Mouse (Mus musculus): ENCODE measurements around the gene Nlrp9c. TPM values are rescaled to one million over a fixed set of nuclear protein-coding genes. Genes with fewer than 3 reads are reported as not detected.
"Not testable (repeated sequence)": the region's sequence is repeated elsewhere in the genome, so short reads cannot be mapped to it uniquely, and the experiment has no call there.

Nlrp9c gene
- not detected in 2 replicates for polyA plus RNA-seq (2016; fragmentation: Nextera tagmentation; extraction: Ambion mirVana)

GRCm38 (mm10) chr7:26403600-26403999, at the start of gene Nlrp9c:
Gene Nlrp9c (minus strand): TSS chr7:26403700.
- WGBS, result 65% methylated on average over 2 of the region's 2 CpGs
- not testable (repeated sequence) for H3K4me1 ChIP-seq

GRCm38 (mm10) chr7:26434813-26435212, 31.3 kb upstream of the Nlrp9c start, which contains the start of gene Nlrp4a:
Gene Nlrp4a (plus strand): TSS chr7:26435113.
- H3K4me1 ChIP-seq, result no peaks in the 10 kb centered on the region
- no peak within 1 kb of the TSS for H3K4me2 ChIP-seq
- H3K9me3 ChIP-seq, result no peaks in the 10 kb centered on the region
- no peaks in the 10 kb centered on the region for H3K36me3 ChIP-seq (replicated peaks)
- H3K9ac ChIP-seq, result no peak within 1 kb of the TSS
- no peak within 1 kb of the TSS for H3K4me3 ChIP-seq (replicated peaks)
- no peak within 1 kb of the TSS for H3K27ac ChIP-seq
- 89% methylated on average over 5 of the region's 5 CpGs for WGBS
- H3K27me3 ChIP-seq, result no peaks in the 10 kb centered on the region
- no peak for ATAC-seq (ENCODE audit: low FRiP score)

More at GRCm38 (mm10) chr7:26403600-26403999, at the start of gene Nlrp9c:
- not testable (repeated sequence) for H3K9ac ChIP-seq; H3K9me3 ChIP-seq; H3K4me2 ChIP-seq; H3K4me3 ChIP-seq (replicated peaks); H3K36me3 ChIP-seq (replicated peaks); ATAC-seq (ENCODE audit: low FRiP score); H3K27me3 ChIP-seq; H3K27ac ChIP-seq

- H3K4me3 ChIP-seq (replicated peaks); H3K27ac ChIP-seq; H3K27me3 ChIP-seq; H3K4me2 ChIP-seq; H3K9ac ChIP-seq; H3K36me3 ChIP-seq (replicated peaks); ATAC-seq (ENCODE audit: low FRiP score); H3K4me1 ChIP-seq: not testable (repeated sequence)
- WGBS, result 92% methylated on average over 6 of the region's 6 CpGs
- H3K9me3 ChIP-seq, result peaks cover 12% of the 10 kb centered on the region
These were observed 11.7 kb downstream of the Nlrp9c start for GRCm38 (mm10) chr7:26391811-26392210.

- not testable (repeated sequence) for H3K27me3 ChIP-seq; H3K27ac ChIP-seq; H3K9ac ChIP-seq; ATAC-seq (ENCODE audit: low FRiP score); H3K36me3 ChIP-seq (replicated peaks); H3K4me3 ChIP-seq (replicated peaks); H3K4me2 ChIP-seq; H3K4me1 ChIP-seq
- 80% methylated on average over 2 of the region's 2 CpGs for WGBS
- peaks cover 14% of the 10 kb centered on the region for H3K9me3 ChIP-seq
These were observed 12.4 kb downstream of the Nlrp9c start for GRCm38 (mm10) chr7:26391137-26391536.

- not testable (repeated sequence) for H3K9me3 ChIP-seq; H3K4me1 ChIP-seq; H3K4me3 ChIP-seq (replicated peaks); H3K27ac ChIP-seq; H3K9ac ChIP-seq; H3K36me3 ChIP-seq (replicated peaks); H3K27me3 ChIP-seq; ATAC-seq (ENCODE audit: low FRiP score); H3K4me2 ChIP-seq
- WGBS, result 81% methylated on average over 5 of the region's 5 CpGs
These were observed 16.8 kb downstream of the Nlrp9c start for GRCm38 (mm10) chr7:26386691-26387090.

GRCm38 (mm10) chr7:26380807-26381206, 22.7 kb downstream of the Nlrp9c start:
- Histone ChIP-seq H3K9me3 (no peaks in the 10 kb centered on the region; the same call in 1 of the 2 replicates), H3K4me2 (no peak overlapping the region), H3K4me1 (no peaks in the 10 kb centered on the region), H3K36me3 (replicated peaks) (no peaks in the 10 kb centered on the region), H3K27ac (no peak overlapping the region), H3K9ac (no peak overlapping the region), H3K4me3 (replicated peaks) (no peak overlapping the region), H3K27me3 (no peaks in the 10 kb centered on the region)
- 87% methylated on average over 1 of the region's 1 CpGs for WGBS
- ATAC-seq (ENCODE audit: low FRiP score), result no peak

GRCm38 (mm10) chr7:26373221-26373620, 30.3 kb downstream of the Nlrp9c start:
- not testable (repeated sequence) for H3K9ac ChIP-seq; H3K4me1 ChIP-seq; ATAC-seq (ENCODE audit: low FRiP score); H3K27ac ChIP-seq; H3K36me3 ChIP-seq (replicated peaks); H3K4me2 ChIP-seq; H3K9me3 ChIP-seq; H3K27me3 ChIP-seq; H3K4me3 ChIP-seq (replicated peaks)
- 82% methylated on average over 5 of the region's 5 CpGs for WGBS

- not testable (repeated sequence) for H3K4me1 ChIP-seq; H3K4me3 ChIP-seq (replicated peaks); H3K36me3 ChIP-seq (replicated peaks); H3K27me3 ChIP-seq; H3K4me2 ChIP-seq; H3K27ac ChIP-seq; ATAC-seq (ENCODE audit: low FRiP score); H3K9ac ChIP-seq; H3K9me3 ChIP-seq
- 88% methylated on average over 6 of the region's 6 CpGs for WGBS
These were observed 46.8 kb downstream of the Nlrp9c start for GRCm38 (mm10) chr7:26356719-26357118.

GRCm38 (mm10) chr7:26352258-26352657, 51.2 kb downstream of the Nlrp9c start:
- not testable (repeated sequence) for H3K4me3 ChIP-seq (replicated peaks); H3K27me3 ChIP-seq; H3K4me1 ChIP-seq; H3K27ac ChIP-seq; H3K9me3 ChIP-seq; ATAC-seq (ENCODE audit: low FRiP score); H3K36me3 ChIP-seq (replicated peaks); H3K9ac ChIP-seq; H3K4me2 ChIP-seq
- 91% methylated on average over 2 of the region's 3 CpGs for WGBS

- not testable (repeated sequence) for H3K4me2 ChIP-seq; H3K27ac ChIP-seq; H3K4me1 ChIP-seq; H3K36me3 ChIP-seq (replicated peaks); H3K9ac ChIP-seq; H3K27me3 ChIP-seq; H3K4me3 ChIP-seq (replicated peaks); ATAC-seq (ENCODE audit: low FRiP score)
- 0 out of 2 replicates have a peak, but pooled peaks cover 12% of the 10 kb centered on the region for H3K9me3 ChIP-seq
These were observed 53.3 kb downstream of the Nlrp9c start for GRCm38 (mm10) chr7:26350177-26350576.

GRCm38 (mm10) chr7:26320361-26320760, 83.1 kb downstream of the Nlrp9c start:
- H3K9me3 ChIP-seq, result peaks cover 12% of the 10 kb centered on the region; the same call in 1 of the 2 replicates
- H3K36me3 ChIP-seq (replicated peaks); H3K4me1 ChIP-seq; H3K4me3 ChIP-seq (replicated peaks); ATAC-seq (ENCODE audit: low FRiP score); H3K9ac ChIP-seq; H3K27ac ChIP-seq; H3K4me2 ChIP-seq; H3K27me3 ChIP-seq: not testable (repeated sequence)
- WGBS, result 73% methylated on average over 3 of the region's 3 CpGs

GRCm38 (mm10) chr7:26315809-26316208, 87.7 kb downstream of the Nlrp9c start:
- H3K9ac ChIP-seq; H3K27me3 ChIP-seq; H3K4me2 ChIP-seq; H3K36me3 ChIP-seq (replicated peaks); H3K4me1 ChIP-seq; ATAC-seq (ENCODE audit: low FRiP score); H3K27ac ChIP-seq; H3K4me3 ChIP-seq (replicated peaks): not testable (repeated sequence)
- 79% methylated on average over 4 of the region's 4 CpGs for WGBS
- peaks cover 12% of the 10 kb centered on the region; the same call in 1 of the 2 replicates for H3K9me3 ChIP-seq

GRCm38 (mm10) chr7:26315194-26315593, 88.3 kb downstream of the Nlrp9c start:
- peaks cover 12% of the 10 kb centered on the region; the same call in 1 of the 2 replicates for H3K9me3 ChIP-seq
- WGBS, result 84% methylated on average over 2 of the region's 2 CpGs
- H3K27me3 ChIP-seq; H3K36me3 ChIP-seq (replicated peaks); H3K4me2 ChIP-seq; H3K9ac ChIP-seq; ATAC-seq (ENCODE audit: low FRiP score); H3K4me3 ChIP-seq (replicated peaks); H3K4me1 ChIP-seq; H3K27ac ChIP-seq: not testable (repeated sequence)

Measured in forebrain, embryonic 12.5 days (tissue).